Mouse (Mus musculus) forebrain, embryonic 16.5 days (tissue): ENCODE measurements around the gene Trem2. TPM values are rescaled to one million over a fixed set of nuclear protein-coding genes. Genes with fewer than 3 reads are reported as not detected.

ENCODE experiments used
- ATAC-seq: fragments of 200-750 bp; cut with Nextera tagmentation; 2 replicates; pipeline ENCODE4 v1.8.0; 2017; ENCODE audit warnings: mild to moderate bottlenecking, moderate library complexity
- H3K27ac ChIP-seq: fragments of 300-500 bp; sonication (generic); 2 replicates; pipeline ENCODE4 v1.5.1; 2014; ENCODE audit warnings: low read length, control low read depth
- H3K27me3 ChIP-seq: fragments of 300-500 bp; sonication (generic); replicated peaks from 2 replicates; pipeline ENCODE4 v1.6.1; 2014; ENCODE audit warnings: low read length; ENCODE audit not compliant: control insufficient read depth, insufficient read depth
- H3K36me3 ChIP-seq: fragments of 300-500 bp; sonication (generic); 2 replicates; pipeline ENCODE4 v1.6.1; 2014; ENCODE audit not compliant: control insufficient read depth, insufficient read depth
- H3K4me1 ChIP-seq: fragments of 300-500 bp; sonication (generic); replicated peaks from 2 replicates; pipeline ENCODE4 v1.6.1; 2014; ENCODE audit warnings: low read length; ENCODE audit not compliant: control insufficient read depth, insufficient read depth
- H3K4me2 ChIP-seq: fragments of 300-500 bp; sonication (generic); 2 replicates; pipeline ENCODE4 v1.6.1; 2014; ENCODE audit warnings: mild to moderate bottlenecking, low read length, control low read depth
- H3K4me3 ChIP-seq: fragments of 300-500 bp; sonication (generic); replicated peaks from 2 replicates; pipeline ENCODE4 v1.5.1; 2014; ENCODE audit warnings: mild to moderate bottlenecking, low read length, control low read depth
- H3K9ac ChIP-seq: fragments of 300-500 bp; sonication (generic); replicated peaks from 2 replicates; pipeline ENCODE4 v1.6.1; 2014; ENCODE audit warnings: low read depth, low read length, control low read depth
- H3K9me3 ChIP-seq: fragments of 300-500 bp; sonication (generic); 2 replicates; pipeline ENCODE4 v1.6.1; 2016; ENCODE audit warnings: low read length; ENCODE audit not compliant: control insufficient read depth
- WGBS: fragments of 180-500 bp; shearing (Covaris S2); extraction: QIAGEN DNeasy Blood & Tissue Kit; methylation state at CpG from one replicate; pipeline ENCODE4 v1.1.7; 2014; 5-methylcytosine and 5-hydroxymethylcytosine counted together
- polyA plus RNA-seq: library from polyadenylated mRNA; unstranded; fragments of >200 nt; fragmentation: Nextera tagmentation; extraction: Ambion mirVana; gene quantifications from 2 replicates; pipeline ENCODE4 v1.2.1, GENCODE M21; 2015

Gene Trem2
- polyA plus RNA-seq, 1 experiment from 2014 or later: 2.9 TPM

DNA sequence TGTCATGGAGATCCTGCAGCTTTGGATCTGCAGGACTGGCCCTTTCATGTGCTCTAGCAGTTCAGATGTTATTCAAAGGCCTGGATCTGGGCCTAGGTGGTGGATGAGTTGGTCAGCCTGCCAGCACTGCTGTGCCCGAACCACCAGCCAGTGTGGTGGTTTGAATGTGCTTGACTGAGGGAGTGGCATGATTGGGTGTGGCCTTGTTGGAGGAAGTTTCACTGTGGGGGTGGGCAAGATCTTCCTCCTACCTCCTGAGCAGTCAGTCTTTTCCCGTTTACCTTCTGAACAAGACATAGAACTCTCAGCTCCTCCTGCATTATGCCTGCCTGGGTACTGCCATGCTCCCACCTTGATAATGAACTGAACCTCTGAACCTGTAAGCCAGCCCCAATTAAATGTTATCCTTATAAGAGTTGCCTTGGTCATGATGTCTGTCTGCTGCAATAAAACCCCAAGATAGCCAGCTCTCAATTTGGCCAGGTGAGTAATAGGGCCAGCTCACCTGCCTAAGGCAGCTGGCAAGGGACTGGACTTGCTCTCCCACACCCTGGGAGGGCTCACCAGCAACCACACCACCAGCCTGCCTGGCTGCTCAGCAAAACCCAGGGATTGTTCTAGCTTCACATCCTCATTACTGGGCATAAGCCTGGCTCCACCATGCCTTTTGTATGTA is 39.7 kb downstream of the Trem2 start:
- 73% methylated on average over 2 of the region's 2 CpGs for WGBS
- no peak overlapping the region for H3K4me2 ChIP-seq
- ATAC-seq: no peak
- no peak overlapping the region for H3K27ac ChIP-seq
- no peaks in the 10 kb centered on the region for H3K27me3 ChIP-seq
- H3K4me1 ChIP-seq: no peaks in the 10 kb centered on the region
- H3K9me3 ChIP-seq: no peaks in the 10 kb centered on the region
- H3K9ac ChIP-seq: no peak overlapping the region
- H3K4me3 ChIP-seq: no peak overlapping the region
- peaks cover 37% of the 10 kb centered on the region for H3K36me3 ChIP-seq

DNA sequence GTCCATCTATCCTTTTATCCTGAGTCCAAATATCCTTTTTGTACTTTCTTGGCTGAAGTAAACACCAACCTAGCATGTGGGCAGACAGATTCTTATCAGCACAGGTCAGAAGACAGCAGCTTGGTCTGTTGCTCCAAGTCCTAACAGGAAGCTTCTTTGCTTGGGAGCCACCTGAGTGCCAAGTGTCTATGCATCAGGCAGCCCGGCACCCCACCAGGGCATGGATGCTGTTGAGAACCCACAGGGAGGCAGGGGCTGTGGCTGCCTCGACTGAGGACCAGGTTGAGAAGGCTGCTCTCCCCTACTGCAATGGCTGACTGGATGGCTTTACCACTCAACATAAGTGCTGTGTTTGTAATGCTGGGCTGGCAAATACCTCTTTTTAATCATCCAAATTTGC is 42.5 kb downstream of the Trem2 start:
- H3K4me2 ChIP-seq: no peak overlapping the region
- WGBS: 98% methylated on average over 2 of the region's 2 CpGs
- ATAC-seq: no peak
- no peak overlapping the region for H3K9ac ChIP-seq
- H3K9me3 ChIP-seq: no peaks in the 10 kb centered on the region
- H3K27ac ChIP-seq: no peak overlapping the region
- H3K4me1 ChIP-seq: no peaks in the 10 kb centered on the region
- peaks cover 60% of the 10 kb centered on the region for H3K36me3 ChIP-seq
- no peaks in the 10 kb centered on the region for H3K27me3 ChIP-seq
- H3K4me3 ChIP-seq: no peak overlapping the region

- no peak overlapping the region for H3K27ac ChIP-seq
- 95% methylated on average over 5 of the region's 5 CpGs for WGBS
- no peak overlapping the region for H3K4me3 ChIP-seq
- no peak overlapping the region for H3K9ac ChIP-seq
- no peak for ATAC-seq
- peaks cover 66% of the 10 kb centered on the region for H3K36me3 ChIP-seq
- H3K27me3 ChIP-seq: no peaks in the 10 kb centered on the region
- H3K4me2 ChIP-seq: no peak overlapping the region
- no peaks in the 10 kb centered on the region for H3K9me3 ChIP-seq
- H3K4me1 ChIP-seq: no peaks in the 10 kb centered on the region
Measured at GRCm38 (mm10) chr17:48389442-48389841, 43.2 kb downstream of the Trem2 start.

- ATAC-seq: no peak
Measured at GRCm38 (mm10) chr17:48391446-48391845, 45.2 kb downstream of the Trem2 start.

DNA sequence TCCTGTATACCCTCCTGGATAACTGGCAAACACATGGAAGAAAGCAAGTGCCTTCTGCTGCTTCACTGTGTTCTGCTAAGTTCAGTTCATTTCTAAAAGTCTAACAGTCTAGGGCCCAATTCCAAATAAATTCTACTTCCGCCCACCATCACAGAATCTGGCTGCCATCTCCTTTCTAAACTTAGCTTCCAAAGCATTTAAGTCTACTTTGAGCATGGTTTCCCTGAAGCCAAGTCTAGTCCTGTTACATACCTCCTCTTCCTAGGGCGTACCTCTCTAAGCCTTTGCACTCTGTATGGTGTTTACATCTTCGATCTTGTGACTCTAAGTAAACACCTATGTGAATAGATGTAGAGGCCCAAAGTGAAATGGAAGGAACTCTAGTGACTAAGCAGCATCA is 46.4 kb downstream of the Trem2 start:
- Histone ChIP-seq H3K4me2 (no peak overlapping the region), H3K4me1 (no peaks in the 10 kb centered on the region), H3K27ac (no peak overlapping the region), H3K9ac (no peak overlapping the region), H3K4me3 (no peak overlapping the region), H3K9me3 (no peaks in the 10 kb centered on the region), H3K36me3 (peaks cover 62% of the 10 kb centered on the region), H3K27me3 (no peaks in the 10 kb centered on the region)
- no peak for ATAC-seq
- 94% methylated on average over 3 of the region's 3 CpGs for WGBS

More at GRCm38 (mm10) chr17:48391446-48391845, 45.2 kb downstream of the Trem2 start:
- peaks cover 68% of the 10 kb centered on the region for H3K36me3 ChIP-seq
- H3K9me3 ChIP-seq: no peaks in the 10 kb centered on the region
- no peak overlapping the region for H3K4me3 ChIP-seq
- no peak overlapping the region for H3K9ac ChIP-seq
- H3K4me2 ChIP-seq: no peak overlapping the region
- H3K27ac ChIP-seq: no peak overlapping the region
- H3K4me1 ChIP-seq: no peaks in the 10 kb centered on the region
- 91% methylated on average over 5 of the region's 5 CpGs for WGBS
- H3K27me3 ChIP-seq: no peaks in the 10 kb centered on the region

DNA sequence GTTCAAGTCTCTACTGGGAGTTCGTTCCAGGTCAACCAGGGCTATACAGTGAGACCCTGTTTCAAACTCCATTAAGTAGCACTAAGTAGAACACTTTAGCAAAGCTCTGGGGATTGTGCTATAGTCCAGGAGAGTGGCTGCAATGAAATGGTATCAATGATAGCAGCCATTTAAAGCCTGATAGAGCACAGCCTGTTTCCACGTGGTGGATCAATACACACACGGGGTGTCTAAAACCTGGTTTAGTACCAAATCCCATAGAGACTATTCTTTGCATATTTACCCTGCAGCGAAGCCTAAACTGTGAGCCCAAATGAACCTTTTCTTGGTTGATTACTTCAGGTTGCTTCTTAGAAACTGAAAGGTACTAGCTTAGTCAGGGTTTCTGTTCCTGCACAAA is 55.5 kb downstream of the Trem2 start:
- Histone ChIP-seq H3K4me1 (peaks cover 3% of the 10 kb centered on the region), H3K4me2 (no peak overlapping the region), H3K27ac (no peak overlapping the region), H3K4me3 (no peak overlapping the region), H3K27me3 (no peaks in the 10 kb centered on the region), H3K9ac (no peak overlapping the region), H3K36me3 (peaks cover 9% of the 10 kb centered on the region; the same call in 1 of the 2 replicates), H3K9me3 (no peaks in the 10 kb centered on the region)
- WGBS: 91% methylated on average over 4 of the region's 4 CpGs
- no peak for ATAC-seq

- WGBS: 89% methylated on average over 3 of the region's 3 CpGs
- no peak for ATAC-seq
- Histone ChIP-seq H3K9me3 (no peaks in the 10 kb centered on the region), H3K4me3 (no peak overlapping the region), H3K9ac (no peak overlapping the region), H3K27me3 (no peaks in the 10 kb centered on the region), H3K36me3 (peaks cover 9% of the 10 kb centered on the region; the same call in 1 of the 2 replicates), H3K27ac (no peak overlapping the region), H3K4me1 (peaks cover 12% of the 10 kb centered on the region), H3K4me2 (no peak overlapping the region)
Measured at GRCm38 (mm10) chr17:48402751-48403150, 56.5 kb downstream of the Trem2 start.

Other genes starting within 250 kb of the Trem2 start
- gene 9830107B12Rik, start 200.1 kb upstream of the Trem2 start, polyA plus RNA-seq: not detected in 2 replicates
- gene A530064D06Rik, start 179.1 kb upstream of the Trem2 start, polyA plus RNA-seq: not detected in 2 replicates
- gene Trem1, start 113.6 kb upstream of the Trem2 start, polyA plus RNA-seq: not detected in 2 replicates
- gene Trem3, start 98.6 kb upstream of the Trem2 start, polyA plus RNA-seq: not detected in 2 replicates
- gene Treml4, start 82.1 kb upstream of the Trem2 start, polyA plus RNA-seq: not detected in 2 replicates
- gene Treml2, start 46.9 kb upstream of the Trem2 start, polyA plus RNA-seq: 0.10 TPM in 1 of 2 replicates, not detected in the other
- gene B430306N03Rik, start 30.3 kb upstream of the Trem2 start, polyA plus RNA-seq: not detected in 2 replicates
- gene Treml1, start 13.5 kb downstream of the Trem2 start, polyA plus RNA-seq: 0.18 and 0.51 TPM in 2 replicates
- 19.7 and 21.8 TPM in 2 replicates for gene Nfya, start 63.5 kb downstream of the Trem2 start, polyA plus RNA-seq
- 49.1 and 54.5 TPM in 2 replicates for gene Oard1, start 63.6 kb downstream of the Trem2 start, polyA plus RNA-seq
- 0.29 and 0.43 TPM in 2 replicates for gene Apobec2, start 86.5 kb downstream of the Trem2 start, polyA plus RNA-seq
- 2.0 and 2.5 TPM in 2 replicates for gene Tspo2, start 105.1 kb downstream of the Trem2 start, polyA plus RNA-seq
- 0.19 TPM in 1 of 2 replicates, not detected in the other for gene Unc5cl, start 108.5 kb downstream of the Trem2 start, polyA plus RNA-seq